Mouse (Mus musculus) cerebellum, adult 18-20 months (tissue): ENCODE measurements around the gene Ace2.
A peak's percentile ranks its signal among the peaks of the same experiment; 100 is the strongest.

Experiments used
- DNase-seq, 2 experiments: peaks; one replicate each; pipeline ENCODE4 v3.0.0; 2021

Gene Ace2

DNA sequence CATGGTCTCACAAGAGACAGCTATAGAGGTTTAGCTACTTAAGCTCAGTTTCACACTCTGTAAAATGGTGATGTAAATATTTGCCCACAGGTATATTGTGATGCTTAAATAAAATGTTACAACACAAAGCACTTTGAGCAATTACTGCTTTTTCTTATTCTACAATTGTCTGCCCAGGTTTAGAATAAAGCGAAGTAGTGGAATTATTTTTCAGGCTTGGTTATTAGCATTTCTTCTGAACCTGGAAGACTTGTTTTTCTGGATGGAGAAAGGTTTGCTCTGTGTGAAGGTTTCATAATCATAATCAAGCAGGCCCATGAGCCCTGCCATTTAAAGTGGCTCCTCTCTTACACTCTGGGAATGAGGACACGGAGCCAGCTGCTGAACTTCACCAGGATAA, at the start of gene Ace2:
TSS of gene Ace2 (plus strand) at position 301 of the 400 bp plus-strand sequence.
- no peak for DNase-seq

DNA sequence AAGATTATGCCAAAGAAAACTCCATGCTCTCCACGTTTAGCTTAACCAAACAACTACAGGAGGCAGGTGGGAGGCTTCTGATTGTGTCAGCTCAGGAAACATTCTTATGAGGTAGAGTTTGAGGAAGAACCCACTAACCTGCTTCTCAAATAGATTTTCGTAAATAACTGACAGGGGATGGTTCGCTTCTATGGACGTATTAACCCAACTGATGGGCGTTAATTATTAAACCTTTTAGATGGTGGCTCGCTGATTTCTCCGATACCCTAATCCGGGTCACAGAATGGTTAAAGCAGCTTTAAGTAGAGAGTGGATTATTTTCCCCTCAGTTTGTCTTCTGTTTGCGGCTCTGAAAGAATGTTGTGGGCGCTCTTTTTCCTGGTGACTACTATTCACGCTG, 49.2 kb upstream of the Ace2 start:
- no peak for DNase-seq

DNA sequence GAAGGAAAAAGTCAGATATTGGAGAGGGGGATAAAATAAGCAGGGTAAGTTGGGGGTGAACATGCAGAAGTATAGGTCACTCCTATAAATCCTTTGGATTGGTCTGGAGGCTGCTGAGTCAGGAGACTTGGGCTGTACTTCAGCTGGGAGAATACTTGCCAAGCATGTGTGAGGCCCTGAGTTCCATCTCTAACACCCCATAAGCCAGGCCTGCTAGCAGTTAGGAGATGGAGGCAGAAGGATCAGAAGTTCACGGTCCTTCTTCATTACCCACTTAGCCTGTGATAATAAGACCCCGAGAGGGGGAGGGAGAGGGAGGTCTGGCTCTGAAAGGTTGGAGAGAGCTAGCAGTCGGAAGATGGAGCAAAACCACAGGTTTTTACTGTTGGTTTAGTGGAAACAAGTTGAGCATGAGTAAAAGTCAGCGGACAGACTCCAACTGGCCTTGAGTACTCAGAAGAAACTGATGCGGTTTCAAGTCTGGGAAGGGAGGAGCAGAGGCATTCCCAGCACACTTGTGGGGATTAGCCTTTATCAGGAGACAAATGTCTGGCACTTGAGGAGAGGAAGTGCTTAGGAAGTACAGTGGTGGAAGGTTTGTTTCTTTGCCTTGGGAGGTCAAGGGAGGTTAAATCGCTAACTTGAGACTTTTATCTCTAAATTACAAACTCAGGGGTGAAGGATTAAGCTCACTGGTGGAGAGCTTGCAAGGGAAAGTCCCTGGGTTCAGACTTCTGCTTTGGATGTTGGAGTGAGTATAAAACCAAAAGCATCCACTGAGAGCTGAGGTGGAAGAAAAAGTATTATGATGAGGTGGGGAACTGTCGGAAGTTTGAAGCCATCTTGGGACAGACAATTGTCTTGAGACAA, 46.6 kb upstream of the Ace2 start:
- DNase-seq, result no peak

GRCm38 (mm10) chrX:164093435-164093834, 45.7 kb upstream of the Ace2 start:
- DNase-seq, result no peak

GRCm38 (mm10) chrX:164095838-164096237, 43.3 kb upstream of the Ace2 start:
- DNase-seq, result no peak

DNA sequence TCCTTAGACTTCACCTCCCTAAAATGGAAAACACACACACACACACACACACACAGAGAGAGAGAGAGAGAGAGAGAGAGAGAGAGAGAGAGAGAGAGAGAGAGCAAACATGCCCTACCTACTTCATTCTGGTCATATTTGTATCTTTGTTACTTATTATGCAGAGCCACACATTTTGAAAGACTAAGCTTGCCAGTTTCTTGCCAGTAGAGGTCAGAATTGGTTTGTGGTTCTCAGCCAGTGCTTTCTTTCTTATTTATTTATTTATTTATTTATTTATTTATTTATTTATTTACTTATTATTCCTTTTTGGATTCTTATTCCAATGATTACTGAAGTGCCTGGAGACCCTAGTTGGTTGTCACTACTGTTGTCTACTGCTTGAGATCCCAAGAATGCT, 37.6 kb upstream of the Ace2 start:
- no peak for DNase-seq

GRCm38 (mm10) chrX:164102198-164102597, 36.9 kb upstream of the Ace2 start:
- DNase-seq, result no peak

- no peak for DNase-seq
Measured at GRCm38 (mm10) chrX:164102656-164103055, 36.5 kb upstream of the Ace2 start.

DNA sequence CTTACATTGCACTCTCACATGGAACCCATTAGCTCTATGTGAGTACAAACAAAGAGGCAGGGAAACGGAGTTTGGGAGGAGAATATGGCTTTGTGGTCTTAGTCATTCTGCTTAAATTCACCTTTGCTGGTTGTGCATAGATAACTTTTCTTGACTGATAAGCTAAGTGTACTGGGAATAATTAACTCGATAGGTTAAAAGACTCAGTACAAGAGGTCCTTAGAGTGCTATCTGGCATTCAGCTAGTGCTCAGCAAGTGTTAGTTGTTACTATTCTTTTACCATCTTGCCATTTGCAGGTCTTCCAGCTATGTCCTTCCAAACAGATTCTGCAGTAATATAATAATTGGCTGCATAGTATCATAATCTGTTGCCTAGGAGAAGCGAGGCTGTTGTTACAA, 28.0 kb upstream of the Ace2 start:
- DNase-seq, result no peak

DNA sequence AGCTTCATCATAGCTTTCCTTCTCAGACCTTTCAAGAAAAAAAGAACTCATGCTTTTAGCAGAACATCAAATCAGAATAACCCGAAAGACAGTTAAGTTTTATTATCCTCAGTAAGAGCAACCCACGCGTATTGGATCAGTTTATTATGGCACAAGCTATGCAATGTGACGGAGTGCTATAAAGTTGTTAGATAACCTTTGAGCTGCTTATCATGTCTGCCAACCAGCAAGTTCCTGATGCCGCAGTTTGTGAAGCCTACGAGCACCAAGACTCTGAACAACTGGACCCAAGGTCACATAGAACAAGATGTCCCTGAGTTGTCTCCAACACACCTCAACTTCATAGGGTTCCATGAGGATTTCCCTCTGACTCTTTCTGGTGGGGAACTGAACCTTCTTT, 25.4 kb upstream of the Ace2 start:
- no peak for DNase-seq

GRCm38 (mm10) chrX:164123942-164124341, 15.2 kb upstream of the Ace2 start:
- DNase-seq, result no peak

GRCm38 (mm10) chrX:164133531-164133930, 5.6 kb upstream of the Ace2 start:
- DNase-seq, result no peak

GRCm38 (mm10) chrX:164135304-164135818, 3.8 kb upstream of the Ace2 start:
- no peak for DNase-seq

DNA sequence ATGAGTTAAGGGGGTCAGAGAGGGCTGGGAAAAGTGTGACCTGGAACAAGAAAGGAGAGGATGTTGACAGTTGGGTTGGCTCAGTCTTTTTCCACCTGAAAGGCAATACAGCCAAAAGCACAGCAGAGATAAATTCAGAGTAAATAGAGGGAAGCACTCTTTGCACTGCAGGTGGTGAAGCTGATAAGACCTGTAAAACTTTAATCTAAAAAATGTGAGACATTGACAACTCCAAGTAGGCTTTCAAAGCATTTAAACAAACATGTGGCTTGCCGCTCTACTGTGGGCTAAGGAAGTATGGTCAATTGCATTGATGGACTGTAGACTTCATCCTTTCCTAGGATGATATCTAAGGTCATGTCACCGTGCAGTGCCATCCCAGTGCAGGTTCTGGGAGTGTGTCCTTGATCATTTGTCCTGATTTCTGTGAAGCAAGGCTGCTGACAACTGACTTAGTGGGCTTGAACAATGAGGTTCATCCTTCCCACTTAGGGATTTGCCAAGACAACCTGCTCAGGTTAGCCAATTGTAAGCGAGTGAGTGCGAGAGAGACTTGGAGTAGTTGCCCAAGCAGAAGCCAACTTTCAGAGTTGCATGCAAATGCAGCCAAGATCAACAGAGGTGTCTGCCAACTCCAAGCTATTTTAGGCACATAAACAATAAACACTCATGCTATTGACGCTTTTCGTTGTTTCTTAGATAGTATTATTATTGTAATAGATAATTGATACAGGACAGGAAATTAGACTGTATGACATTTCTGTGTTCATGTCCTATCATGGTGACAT, 6.5 kb downstream of the Ace2 start:
- no peak for DNase-seq

DNA sequence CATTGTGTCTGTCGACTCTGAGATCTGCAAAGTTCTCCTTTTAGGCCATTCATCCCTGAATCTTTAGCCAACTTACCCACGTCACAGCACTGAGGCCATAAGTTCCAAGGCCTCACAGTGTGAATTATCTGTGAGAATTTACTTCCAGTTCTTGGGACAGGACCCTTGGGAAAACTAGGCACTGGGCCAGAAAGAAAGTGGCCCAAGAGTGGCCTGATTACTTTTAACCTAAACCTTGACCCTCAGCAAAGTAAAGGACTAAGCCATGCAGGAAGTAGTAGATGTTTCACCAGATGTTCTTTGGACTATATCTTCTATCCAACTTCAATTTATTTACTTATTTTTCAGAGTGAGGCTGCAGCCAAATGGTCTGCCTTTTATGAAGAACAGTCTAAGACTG, 13.6 kb downstream of the Ace2 start:
- no peak for DNase-seq

DNA sequence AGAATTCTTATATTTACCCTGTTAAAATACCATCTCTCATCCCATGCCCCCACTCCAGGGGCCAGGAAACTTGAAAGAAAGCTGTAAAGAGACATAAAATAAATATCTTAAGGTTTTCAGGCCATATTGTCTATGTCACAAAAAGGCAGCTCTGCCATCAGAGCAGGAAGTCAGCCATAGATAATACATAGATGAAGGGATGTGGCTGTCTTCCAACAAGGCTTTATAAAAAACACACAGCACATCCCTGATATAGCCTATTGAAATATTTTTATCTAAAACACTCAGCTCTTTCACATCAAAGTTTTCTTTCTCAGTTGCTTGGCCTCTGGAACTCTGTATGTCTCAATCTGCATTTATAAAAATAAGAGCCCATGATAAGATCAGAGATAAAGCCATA, 14.5 kb downstream of the Ace2 start:
- DNase-seq, result no peak

- DNase-seq, result no peak
Measured at GRCm38 (mm10) chrX:164154594-164154993, 15.5 kb downstream of the Ace2 start.

DNA sequence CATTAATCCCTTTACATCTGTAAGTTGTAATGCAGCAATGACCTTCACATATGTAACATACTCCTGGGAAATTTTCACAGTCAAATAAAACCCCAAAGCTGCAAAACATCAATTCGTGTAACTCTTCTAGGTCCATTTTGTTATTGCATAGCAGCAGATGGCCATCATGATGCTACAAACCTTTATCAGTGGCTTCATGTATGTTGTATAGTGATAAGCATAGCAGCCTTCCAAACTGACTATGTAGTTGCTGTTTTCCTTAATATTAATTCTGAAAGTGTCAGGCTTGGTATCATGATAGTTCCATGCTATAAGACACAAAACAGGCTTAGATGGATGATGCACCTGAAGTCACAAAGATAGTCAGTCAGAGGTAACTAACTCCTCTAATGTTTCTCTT, 25.5 kb downstream of the Ace2 start:
- no peak for DNase-seq

DNA sequence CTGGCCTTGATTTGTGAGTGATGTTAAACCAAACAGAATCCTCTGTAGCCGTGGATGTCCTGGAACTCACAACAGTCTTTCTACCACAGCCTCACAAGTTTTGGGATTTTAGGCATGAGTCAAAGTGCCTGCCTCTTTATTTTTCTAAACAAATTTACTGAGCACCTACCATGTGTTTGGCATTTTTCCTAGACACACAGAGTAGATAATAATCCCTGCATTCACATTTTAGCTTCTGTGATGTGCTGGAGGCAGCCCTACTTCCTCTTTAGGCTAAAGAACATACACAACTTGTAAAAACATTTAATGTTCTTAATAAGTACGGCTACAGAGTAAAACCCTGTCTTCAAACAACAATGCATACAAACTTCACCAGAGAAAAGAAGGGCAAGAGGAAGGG, 31.9 kb downstream of the Ace2 start:
- no peak for DNase-seq

DNA sequence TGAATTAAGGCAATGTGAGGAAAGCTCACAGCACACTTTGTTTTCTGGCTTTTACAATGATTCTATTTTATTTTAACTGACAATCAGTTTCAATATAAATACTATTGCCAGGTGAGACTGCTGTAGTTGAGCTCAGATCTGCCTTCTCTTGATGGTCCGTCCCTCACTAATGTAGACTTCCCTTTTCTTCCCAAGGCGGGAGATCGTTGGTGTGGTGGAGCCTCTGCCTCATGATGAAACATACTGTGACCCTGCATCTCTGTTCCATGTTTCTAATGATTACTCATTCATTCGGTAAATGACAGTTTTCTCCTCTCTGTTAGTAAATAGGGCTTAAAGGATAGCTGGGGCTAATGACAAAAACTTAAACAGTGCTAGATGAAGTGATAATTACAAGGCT, 34.7 kb downstream of the Ace2 start:
- no peak for DNase-seq

- DNase-seq, result no peak
Measured at GRCm38 (mm10) chrX:164175311-164175710, 36.2 kb downstream of the Ace2 start.

- DNase-seq, result no peak
Measured at GRCm38 (mm10) chrX:164175780-164176179, 36.6 kb downstream of the Ace2 start.

DNA sequence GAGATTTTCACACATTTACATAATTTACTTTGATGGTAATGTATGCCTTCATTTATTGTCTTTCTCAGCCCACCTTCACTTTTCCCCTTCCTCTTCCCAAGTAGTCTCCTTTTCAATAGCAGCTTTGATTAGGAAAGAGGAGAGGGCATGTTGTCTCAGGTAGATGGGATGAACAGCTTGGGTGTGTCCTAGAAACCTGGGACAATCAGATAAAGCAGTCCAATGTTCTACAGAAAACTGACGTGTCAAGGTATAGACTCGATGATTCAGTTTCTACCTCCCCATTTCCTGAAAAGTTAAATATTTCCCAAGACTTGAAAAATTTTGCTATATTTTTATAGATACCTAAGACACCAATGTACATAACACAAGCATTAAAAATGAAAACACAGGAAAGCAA, 39.7 kb downstream of the Ace2 start:
- no peak for DNase-seq

GRCm38 (mm10) chrX:164179746-164180145, 40.6 kb downstream of the Ace2 start:
- peak; percentile 48 to 52 for DNase-seq
